Mouse (Mus musculus) neutrophil, adult 5-6 weeks (primary cell): ENCODE measurements around the gene Gm10563. TPM values are rescaled to one million over a fixed set of nuclear protein-coding genes. Genes with fewer than 3 reads are reported as not detected.
A peak's percentile ranks its signal among the peaks of the same experiment; 100 is the strongest.

Experiments used
- ATAC-seq: fragments of 151-379, 151-347 bp; 2 replicates; pipeline ENCODE4 v1.8.0; 2017; ENCODE audit warnings: mild to moderate bottlenecking, moderate TSS enrichment; ENCODE audit not compliant: insufficient number of reproducible peaks, poor library complexity, low FRiP score, severe bottlenecking; ENCODE audit errors: extremely low read depth
- total RNA-seq: library from RNA; stranded (forward); fragments of 200-1000 nt; gene quantifications from 2 replicates; pipeline ENCODE4 v1.2.3, GENCODE M21; 2017

The Gm10563 gene
- total RNA-seq, 1 experiment from 2014 or later, result not detected

DNA sequence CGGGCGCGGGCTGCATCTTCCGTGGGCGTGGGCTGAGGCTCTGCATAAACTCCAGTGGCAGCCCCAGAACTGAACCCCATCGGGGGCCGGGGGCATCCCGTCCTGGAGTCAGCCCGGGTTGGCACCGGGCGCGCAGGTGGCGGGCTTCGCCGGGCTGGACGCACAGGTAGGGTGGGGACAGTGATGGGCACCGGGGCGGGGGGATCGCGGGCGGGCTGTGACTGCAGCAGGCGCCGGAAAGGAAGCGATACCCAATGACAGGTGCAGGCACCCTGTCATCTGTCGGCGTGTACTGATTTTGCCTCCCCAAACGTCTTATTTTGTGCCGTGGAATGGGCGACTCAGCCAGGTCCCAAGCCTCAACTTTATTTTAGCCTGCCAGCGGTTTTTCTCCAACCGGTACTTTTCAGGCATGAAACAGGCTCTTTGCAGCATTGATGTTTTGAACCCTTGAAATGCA is 43.2 kb downstream of the Gm10563 start:
- no peak for ATAC-seq

DNA sequence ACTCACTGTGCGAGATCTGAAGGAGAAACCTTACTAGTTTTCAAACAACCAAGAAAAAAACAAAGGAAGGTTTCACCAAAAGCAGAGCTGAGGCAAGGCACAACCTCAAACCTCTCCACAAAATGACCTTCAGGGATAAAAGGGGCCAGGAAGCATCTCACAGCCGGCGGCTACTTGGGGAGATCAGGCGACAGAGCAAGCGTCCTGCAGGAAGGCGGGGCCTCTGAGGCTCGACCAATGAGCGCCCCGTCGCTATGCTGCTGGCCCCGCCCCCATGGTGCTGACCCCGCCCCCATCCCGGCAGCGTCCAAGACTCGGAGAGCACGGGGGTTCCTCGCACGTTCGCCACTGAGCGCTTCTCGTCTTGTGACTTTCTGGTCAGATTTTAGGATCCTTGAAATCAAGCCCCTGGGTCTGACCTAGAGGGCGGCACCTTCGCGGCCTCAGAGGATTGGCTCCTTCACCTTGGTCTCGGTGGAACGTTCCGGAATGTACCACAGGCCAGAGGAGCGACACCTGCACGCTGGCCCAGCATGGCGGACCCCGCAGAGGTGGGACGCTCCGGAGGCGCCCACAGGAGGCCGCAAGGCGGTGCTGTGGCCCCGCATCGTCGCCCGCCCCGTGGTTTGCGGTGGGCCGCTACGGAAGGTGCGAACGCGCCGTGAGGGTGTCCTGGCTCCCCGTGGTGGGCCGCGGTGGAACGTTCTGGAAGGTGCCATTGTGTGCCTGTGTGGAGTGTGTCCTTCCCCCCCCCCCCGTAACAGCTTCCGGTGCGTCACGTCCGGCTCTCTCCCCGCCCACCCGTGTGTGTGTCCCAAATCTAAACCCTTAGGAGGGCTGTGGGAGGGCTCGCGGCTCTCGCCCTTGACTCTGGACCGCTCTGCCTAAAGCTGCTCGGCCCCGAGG is 43.9 kb downstream of the Gm10563 start, which contains the start of gene Slc35e2:
Slc35e2 (plus strand) TSS at position 326 of the 906 bp plus-strand sequence.
- peak; percentile 92 for ATAC-seq

DNA sequence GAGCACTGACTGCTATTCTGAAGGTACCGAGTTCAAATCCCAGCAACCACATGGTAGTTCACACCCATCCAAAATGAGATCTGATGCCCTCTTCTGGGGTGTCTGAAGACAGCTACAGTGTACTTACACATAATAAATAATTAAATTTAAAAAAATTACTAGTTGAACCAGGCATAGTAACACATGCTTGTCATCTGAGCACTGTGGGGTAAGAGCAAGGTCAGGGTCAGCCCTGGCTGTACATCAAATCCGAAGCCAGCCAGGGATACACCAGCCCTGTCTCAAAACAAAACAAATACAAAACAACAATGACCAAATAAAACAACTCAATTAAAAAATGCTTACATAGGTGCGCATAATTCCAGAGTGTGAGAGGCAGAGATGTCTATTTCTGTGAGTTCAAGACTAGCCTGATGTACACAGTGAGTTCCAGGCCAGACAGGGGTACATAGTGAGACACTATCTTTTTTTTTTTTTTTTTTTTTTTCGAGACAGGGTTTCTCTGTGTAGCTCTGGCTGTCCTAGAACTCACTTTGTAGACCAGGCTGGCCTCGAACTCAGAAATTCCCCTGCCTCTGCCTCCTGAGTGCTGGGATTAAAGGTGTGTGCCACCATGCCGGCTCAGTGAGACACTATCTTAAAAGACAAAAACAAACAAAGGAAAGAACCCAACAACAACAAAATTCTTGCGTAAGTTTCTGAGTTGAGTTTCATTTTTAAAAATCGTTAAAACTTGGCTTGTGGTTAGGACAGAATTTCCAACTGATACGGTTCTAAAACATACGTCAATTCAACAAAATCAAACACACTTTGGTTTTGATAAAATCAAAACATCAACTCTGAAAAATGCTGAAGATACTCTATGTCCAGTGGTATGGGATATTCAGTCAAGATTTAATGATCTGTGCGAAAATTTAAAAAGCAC is 45.0 kb downstream of the Gm10563 start:
- ATAC-seq, result no peak

DNA sequence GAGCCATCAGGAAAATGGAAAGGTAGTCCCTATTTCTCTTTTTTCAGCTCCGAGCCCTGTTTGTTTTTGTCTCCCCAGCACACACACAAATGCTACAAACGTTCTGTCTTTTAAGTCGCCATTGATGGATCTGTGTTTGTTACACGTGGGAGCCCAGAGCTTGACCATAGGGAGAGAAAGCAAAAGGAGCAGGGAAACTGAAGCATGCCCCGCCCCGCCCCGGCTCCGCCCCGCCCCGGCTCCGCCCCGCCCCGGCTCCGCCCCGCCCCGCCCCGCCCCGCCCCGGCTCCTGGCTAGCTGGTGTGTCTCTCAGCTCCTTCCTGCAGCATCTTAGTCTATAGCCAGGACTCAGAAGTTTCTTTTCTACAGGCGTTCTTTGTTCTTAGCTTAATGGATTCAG is 46.7 kb downstream of the Gm10563 start:
- ATAC-seq, result no peak

DNA sequence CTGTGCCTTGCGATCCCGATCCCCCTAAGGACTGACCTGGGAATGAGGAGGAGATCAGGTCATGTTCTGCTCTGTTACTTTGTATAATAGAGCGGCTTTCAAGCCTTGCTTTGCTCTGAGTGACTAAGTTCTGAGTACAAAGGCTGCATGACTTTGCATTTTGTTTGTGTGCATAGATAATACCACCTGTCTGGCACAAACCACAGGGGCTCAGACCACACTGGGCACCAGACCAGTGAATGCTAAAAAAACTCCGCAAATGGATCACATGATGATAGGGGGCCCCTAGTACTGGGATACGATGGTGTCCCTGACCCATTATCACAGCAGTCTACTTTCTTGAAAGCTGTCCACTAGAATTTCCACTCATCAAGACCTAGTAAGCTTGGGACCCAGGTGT is 48.6 kb downstream of the Gm10563 start:
- ATAC-seq, result no peak

DNA sequence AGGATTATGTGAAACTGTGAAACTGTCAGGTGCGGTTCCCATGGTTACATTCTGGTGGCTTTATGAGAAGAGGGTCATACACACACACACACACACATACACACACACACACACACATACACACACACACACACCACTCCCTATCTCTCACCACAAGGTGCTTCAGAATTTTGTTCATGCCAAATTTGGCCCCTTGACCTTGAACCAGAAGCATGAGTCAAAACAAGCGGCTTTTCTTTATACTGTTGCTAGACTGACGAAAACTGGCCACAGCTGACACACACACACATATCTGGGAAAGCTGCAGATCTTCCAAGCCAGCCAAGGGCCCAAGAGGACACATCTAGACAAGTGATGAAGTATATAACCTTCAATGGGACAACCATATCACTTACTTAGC is 49.4 kb downstream of the Gm10563 start:
- no peak for ATAC-seq

DNA sequence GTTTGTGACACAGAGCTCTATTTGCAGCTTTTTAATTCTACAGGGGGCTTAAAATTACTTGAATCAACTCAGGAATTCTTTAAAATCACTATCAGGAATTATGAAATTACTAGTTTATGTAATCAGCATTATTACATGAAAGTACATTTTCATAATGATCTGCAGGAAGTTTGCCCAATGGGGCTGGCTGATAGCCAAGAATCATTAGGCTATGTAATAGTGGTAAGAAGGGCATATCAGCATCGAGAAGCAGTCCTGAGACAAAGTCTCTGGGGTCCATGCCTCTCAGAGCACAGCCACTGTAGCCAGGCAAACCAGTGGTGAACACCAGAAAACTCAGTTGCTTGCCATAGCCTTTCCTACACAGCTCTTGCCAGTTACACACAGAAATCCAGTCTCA is 51.4 kb downstream of the Gm10563 start:
- no peak for ATAC-seq

DNA sequence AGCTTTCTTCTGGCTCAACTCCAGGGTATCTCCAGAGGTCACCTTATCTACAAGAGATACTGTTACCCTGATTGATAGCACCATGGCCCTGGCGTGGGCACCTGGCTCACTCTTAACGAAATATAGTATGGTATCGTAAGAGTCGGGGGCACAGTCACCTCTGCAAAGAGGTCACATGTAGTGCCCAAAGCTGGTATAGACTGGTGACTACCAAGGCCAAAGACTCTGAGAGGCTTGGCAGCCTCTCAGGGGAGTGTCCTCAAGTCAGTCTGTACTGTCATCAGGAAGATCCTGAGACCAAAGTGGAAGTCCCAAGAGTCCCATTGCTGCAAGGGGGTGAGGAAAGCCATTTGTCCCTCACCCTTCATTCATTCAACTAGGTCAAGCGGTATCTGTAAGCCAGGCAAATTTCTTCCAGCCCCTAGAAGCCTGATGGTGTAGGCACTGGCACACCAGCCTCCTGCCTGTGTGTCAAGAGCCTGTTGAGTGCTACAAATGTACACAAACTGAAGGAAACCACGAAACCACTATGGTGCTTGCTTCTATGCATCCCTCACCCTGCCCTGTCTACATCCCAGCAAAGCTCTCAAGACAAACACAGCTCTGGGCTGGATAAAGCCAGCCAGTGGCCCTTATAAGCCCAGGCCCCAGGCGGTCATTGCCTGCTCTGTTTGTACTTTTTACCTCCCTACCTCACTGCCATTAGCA is 54.0 kb downstream of the Gm10563 start:
- no peak for ATAC-seq

DNA sequence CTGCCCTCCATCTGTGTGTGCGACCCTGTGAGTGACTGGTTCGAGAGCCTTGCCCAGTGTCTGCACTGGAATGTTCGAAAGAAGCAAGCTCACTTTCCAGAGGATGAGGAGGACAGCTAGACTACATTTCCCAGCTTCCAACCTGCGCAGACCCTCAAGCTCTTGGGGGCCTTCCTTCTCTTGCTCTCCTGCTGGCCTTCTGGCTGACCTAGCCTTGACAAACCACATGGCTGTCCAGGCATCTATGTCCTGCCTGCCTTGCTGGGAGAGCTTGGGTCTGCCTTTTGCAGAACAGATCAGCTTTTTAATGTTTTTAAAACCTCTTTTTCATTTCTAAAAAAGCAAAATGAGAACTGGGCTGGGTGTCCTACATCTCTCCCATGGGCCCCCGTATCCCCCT is 55.9 kb downstream of the Gm10563 start:
- no peak for ATAC-seq

DNA sequence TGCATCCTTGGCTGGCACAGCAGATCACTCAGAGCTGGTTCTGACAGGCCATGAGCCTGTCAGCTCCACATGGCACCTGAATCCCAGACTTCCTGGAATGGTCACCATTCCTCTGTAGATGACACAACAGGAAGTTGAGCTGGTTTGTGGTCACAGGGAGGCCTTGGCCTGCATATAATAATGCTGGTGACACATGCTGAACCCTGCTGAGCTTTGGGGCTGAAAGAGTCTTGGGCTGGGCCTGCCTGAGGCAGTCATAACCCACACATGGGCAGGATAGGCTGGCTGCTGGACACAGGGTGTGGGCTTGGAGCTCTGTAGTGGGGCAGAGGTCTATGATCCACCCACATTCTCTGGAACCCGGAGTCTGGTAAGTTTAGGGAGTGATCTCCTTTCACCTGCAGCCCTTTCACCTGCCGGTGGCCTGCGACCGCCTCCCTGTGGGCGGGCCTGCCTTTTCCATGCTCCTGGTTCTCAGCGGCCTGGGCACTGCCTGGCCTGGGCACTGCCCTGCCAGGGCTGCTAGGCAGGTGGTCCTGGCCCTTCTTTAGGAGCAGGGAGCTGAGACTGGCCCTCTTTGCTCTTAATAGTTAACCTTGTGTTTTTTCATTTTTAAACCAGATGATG is 62.8 kb downstream of the Gm10563 start:
- ATAC-seq, result no peak

DNA sequence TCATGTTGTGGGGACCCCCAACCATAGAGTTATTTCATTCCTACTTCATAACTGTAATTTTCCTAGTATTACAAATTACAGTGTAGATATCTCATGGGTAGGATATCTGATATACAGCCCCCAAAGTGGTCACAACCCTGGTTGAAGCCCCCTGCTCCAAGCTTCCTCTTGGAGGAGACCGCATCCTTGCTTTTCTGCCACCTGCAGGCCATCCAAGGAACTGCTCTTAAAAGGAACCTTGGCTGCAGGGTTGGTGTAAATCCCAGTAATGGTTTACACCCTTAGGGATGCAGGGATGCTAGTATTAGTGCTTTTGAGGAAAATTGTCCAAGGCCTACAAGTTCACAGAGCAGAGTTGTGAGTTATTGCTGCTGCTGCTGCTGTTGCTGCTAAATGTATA is 64.8 kb downstream of the Gm10563 start:
- ATAC-seq, result no peak

DNA sequence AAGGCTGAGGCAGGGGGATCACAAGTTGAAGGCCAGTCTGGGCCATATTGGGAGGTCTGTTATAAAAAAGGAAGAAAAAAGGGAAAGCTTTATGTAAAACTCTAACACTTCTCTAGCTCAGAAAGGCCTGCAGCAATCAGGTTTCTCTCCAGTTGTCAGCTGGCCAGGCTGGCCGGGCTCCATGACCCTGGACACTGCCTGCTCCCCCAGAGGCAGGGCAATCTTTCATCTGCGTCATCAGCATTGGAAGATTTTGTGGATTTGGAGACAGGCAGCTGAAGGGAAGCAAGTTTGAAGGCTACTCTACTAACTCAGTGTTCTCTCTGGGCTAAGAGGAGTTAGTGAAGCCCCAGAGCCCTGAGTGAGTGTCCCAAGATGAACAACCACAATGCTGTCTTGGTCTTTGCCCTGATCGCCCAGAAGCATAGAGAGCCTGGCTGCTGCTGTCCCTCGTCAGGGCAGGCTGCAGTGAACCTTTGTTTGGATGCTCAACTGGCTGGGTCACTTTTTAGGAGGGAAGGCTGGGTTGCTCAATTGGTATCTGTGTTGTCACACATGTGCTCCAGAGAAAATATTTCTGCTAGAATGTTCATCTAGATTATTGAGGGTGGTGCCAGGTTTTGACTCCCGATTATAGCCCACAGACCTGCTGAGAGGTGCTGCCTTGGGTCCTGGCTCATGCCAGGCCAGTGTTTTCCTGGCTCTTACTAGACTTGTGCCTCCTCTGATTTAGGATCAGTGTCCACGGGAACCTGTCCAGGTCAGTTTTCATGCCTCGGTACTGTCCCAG is 66.7 kb downstream of the Gm10563 start:
- no peak for ATAC-seq

DNA sequence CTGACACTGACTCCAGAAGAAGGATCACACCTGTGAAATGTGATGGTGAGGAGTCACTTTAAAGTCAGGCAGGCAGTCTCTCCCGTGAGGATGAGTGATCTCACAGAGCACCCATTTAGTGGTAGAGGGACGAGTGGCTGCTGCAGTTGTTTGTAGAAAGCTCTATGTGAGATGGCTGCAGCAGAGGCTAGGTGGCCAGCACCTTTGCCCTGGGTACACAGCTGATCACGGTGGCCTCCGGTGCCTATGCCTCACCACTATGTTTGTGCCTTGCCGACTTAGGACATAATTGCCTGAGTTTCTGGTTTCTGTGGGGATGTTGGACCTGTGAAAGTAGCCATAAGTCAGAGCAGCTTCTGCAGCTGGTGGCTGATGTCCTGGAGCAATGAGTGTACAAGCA is 67.5 kb downstream of the Gm10563 start:
- ATAC-seq, result no peak

DNA sequence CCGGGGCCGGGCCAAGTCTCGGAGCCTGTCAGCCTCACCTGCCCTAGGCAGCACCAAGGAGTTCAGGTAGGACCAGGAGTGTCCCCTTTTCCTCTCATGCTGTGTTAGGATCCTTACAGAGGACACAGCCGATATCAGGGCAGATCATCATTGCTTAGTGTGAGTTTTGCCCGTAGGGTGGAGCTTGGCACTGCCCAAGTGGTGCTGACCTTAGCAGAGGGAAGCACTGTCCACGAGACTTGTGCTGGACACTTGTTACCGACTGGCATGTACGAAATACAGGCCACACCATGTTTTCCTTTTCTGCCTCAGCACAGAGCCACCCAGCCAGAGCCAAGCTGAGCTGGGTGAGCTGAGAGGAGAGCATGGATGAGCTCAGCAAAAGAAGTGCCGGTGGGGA is 68.1 kb downstream of the Gm10563 start:
- ATAC-seq, result no peak

DNA sequence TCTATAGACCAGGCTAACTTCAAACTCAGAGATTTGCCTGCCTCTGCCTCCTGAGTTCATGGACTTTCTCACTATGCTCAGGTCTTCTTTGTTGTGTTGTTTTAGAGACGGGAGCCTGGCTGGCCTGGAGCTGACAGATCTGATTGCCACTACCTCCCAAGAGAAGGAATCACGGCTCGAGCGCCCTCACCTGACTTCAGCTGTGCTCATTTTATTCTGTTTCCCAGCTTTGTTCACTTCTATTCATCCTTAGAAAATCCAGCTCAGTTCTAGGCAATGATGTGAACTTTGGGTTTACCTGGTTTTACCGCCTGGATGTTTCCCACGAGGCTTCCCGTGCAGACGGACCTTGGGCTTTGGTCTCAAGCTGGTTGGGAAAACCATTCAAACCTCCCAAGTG is 69.7 kb downstream of the Gm10563 start:
- no peak for ATAC-seq

DNA sequence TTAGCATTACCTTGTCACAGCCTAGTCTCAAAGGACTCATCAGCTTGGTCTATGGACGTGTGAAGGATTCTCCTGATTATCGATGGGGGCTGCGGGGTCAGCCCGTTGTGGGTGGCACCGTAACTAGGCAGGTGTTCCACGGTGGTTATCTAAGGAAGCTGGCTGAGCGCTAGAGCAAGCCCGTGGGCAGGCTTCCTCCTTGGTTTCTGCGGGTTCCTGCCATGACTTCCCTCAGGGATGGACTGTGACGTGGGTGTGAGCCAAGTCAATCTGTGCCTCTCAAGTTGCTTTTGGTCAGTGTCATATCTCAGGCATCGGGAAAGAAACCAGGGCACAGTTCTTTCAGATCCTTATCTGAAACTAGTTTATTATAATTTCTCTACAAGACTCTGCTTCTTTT is 70.3 kb downstream of the Gm10563 start:
- ATAC-seq, result no peak

DNA sequence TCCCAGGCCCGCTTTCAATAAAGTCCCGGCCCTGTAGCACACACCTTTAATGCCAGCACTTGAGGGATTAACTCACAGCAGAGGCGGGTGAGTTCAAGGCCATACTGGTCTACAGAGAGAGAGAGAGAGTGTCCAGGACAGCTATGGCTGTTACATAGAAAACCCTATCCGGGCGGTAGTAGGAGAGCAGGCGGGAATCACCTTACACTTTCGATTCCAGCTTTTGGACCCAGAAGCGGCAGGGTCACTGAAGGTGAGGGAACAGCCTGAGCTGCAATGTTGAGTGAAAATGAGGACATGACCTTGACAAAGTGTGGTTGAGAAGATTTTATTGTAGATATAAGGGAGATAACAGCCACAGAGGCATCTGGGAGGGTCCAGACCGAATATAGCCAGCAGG is 71.3 kb downstream of the Gm10563 start:
- no peak for ATAC-seq

DNA sequence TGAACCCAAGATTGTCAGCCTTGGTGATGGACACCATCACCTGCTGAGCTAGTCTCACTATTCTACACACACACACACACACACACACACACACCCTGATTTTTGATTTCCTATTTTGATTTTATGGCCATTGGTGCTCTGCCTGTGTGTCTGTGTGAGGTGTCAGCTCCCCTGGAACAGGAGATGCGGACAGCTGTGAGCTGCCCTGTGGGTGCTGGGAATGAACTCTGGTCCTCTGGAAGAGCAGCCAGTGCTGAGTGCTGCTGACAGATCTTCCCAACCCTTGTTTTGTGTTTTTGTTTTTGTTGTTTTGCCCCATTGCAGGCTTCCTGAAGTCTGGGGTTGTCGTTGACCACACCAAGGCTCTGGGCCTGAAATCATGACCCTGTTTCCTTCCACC is 72.1 kb downstream of the Gm10563 start:
- no peak for ATAC-seq
